8 mouse cellular contexts compared by ENCODE assay signal in the genomic region with DNA sequence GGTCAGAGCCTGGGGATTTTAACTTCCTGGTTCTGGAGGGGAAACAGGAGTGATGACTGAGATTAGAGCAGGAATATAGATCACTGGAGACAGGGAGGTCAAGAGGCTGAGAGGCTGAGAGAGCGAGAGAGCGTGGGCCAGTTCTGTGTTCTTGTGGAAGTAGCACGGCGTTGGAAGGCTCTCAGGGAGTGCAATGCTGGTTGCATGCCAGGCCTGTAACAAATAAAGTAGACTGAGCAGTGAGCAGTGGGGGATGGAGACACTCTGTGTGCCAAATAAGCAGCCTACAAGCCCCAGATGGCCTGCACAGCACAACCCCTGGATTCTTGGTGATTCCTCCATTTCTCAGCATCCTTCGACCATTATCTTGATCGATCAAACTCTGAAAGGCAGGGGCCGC.
DNase-seq lines count a peak whose midpoint lies in the region; ATAC-seq lines count a peak whose summit lies in the region.

No protein-coding gene starts in this region.

- H3K4me2 ChIP-seq in forebrain, embryonic 16.5 days (ENCODE audit: low read length) = no peak overlapping the region

- 33% methylated on average over 7 of the region's 7 CpGs for WGBS in forebrain, embryonic 16.5 days

- DNase-seq in adrenal gland, adult 2 months = peak; percentile 62
- DNase-seq in brain, embryonic 18.5 days (ENCODE audit: low read depth, low spot score) = peak; percentile 22
- DNase-seq in heart, postnatal 25 days (ENCODE audit: low spot score) = peak; percentile 36
- DNase-seq in layer of hippocampus, adult 9-11 months = peak; percentile 47
- DNase-seq in mesoderm, embryonic 11.5 days (ENCODE audit: low read depth, low spot score) = peak; percentile 44
- DNase-seq in testis, postnatal 14 days (ENCODE audit: low spot score) = peak; percentile 41
- DNase-seq in spleen, postnatal 36 days (ENCODE audit: low spot score in 2 of 2) = no peak

- peak; percentile 92 for ATAC-seq in forebrain, embryonic 16.5 days

- peaks cover 20% of the 10 kb centered on the region for H3K4me1 ChIP-seq in forebrain, embryonic 16.5 days (replicated peaks; ENCODE audit: control insufficient read depth, insufficient read depth, low read length)

- H3K9ac ChIP-seq in forebrain, embryonic 16.5 days (replicated peaks; ENCODE audit: low read depth, low read length) = no peak overlapping the region

- no peak overlapping the region for H3K4me3 ChIP-seq in forebrain, embryonic 16.5 days (replicated peaks; ENCODE audit: low read length)

- H3K9me3 ChIP-seq in forebrain, embryonic 16.5 days (ENCODE audit: control insufficient read depth, low read length) = no peaks in the 10 kb centered on the region

- no peaks in the 10 kb centered on the region for H3K36me3 ChIP-seq in forebrain, embryonic 16.5 days (ENCODE audit: control insufficient read depth, insufficient read depth)

- intact Hi-C loops in heart, postnatal 25 days (cut with DNase I) = no loop called here

- H3K27me3 ChIP-seq in forebrain, embryonic 16.5 days (replicated peaks; ENCODE audit: control insufficient read depth, insufficient read depth, low read length) = no peaks in the 10 kb centered on the region

- no peak overlapping the region for H3K27ac ChIP-seq in forebrain, embryonic 16.5 days (ENCODE audit: low read length)

Comparison
In these comparisons a context has a peak if more than half of its experiments do, and no peak if none do; other contexts are left out.
1. DNase-seq: peak in adrenal gland, adult 2 months (single experiment), brain, embryonic 18.5 days (single experiment), heart, postnatal 25 days (single experiment), layer of hippocampus, adult 9-11 months (single experiment), mesoderm, embryonic 11.5 days (single experiment) and testis, postnatal 14 days (single experiment); none in spleen, postnatal 36 days (0 of 2).